Mouse (Mus musculus) embryo, embryonic 10 days (tissue): Measurements from ENCODE around the gene Abi1.
"Not testable (repeated sequence)": the region's sequence is repeated elsewhere in the genome, so short reads cannot be mapped to it uniquely, and the experiment has no call there.

ENCODE experiments used
- DNase-seq: peaks from one replicate; pipeline ENCODE4 v3.0.0-alpha.2; 2015; ENCODE audit warnings: low spot score

The Abi1 gene

DNA sequence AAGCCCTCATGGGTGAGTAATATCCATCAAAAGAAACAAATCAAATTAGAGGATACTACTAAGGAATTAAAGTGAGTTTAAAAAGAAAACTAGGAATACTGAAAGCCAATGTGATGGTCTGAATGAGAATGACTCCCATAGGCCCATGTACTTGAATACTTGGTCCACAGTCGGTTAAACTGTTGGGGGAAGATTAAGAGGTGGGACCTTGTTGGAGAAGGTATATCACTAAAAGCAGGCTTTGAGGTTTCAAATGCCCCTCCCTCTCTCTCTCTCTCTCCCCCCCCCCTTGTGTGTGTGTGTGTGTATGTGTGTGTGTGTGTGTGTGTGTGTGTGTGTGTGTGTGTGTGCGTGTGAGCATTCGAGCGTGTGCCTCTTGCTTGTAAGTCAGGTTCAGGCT, 9.4 kb downstream of the Abi1 start:
- DNase-seq = no peak

DNA sequence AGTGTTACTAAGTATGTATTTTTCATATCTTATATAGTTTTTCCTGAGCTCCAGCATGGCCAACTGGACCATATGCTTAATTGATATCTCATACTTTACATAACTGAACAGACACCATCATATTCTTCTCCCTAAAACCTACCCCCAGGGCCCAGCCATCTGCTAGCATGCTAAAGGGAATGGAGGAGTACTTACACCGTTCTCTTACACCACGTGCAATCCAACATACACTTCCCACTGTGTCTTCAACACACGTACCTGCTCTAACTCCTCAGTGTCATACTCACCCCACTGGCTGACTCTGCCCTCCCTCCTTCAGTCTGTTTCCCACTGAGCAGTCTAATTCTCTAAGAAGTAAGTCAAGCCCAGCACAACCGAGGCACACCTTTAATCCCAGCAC, 11.2 kb downstream of the Abi1 start:
- DNase-seq = no peak

DNA sequence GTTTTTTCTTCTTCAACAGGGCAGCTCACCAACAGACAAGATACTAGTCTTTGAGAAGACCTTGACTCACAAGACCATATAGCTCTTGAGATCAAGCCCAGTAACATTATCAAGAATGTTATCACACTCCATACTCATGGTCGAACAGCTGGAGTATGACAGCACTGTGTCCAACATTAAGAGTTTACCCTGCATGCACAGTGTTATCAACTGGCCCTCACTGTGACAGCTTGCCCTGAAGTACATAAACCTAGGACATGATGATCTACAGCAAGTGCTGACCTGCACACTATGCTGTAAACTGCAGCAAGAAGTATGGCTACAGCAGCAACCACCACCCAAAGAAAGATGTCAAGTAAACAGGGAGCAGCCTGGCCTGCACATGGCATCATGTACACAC, 13.7 kb downstream of the Abi1 start:
- DNase-seq = no peak

DNA sequence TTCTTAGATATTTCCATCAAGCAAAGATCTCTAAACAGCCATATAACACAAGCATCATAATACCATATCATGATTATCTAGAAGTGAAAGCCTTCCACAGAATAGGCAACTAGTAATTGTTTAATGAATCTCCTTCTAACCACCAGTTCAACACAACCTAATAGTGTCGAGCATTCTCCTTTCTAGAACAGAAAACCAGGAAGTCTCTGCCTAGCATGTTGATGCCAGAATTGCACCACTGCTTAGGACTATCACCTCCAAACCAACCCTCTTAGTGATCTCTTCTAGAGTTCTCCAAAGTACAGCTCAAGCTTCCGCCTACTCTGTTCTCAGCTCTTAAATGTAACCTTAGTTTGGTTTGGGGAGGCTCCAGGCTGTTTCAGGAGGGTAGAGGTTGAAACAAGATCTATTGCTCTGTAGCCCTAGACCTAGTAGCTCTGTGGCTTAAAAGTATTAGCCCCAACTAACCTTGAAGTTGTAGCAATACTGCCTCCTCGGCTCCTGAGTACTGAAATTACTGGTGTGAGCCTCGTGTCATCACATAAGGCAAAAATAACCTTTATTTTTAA, 16.2 kb downstream of the Abi1 start:
- DNase-seq = no peak

DNA sequence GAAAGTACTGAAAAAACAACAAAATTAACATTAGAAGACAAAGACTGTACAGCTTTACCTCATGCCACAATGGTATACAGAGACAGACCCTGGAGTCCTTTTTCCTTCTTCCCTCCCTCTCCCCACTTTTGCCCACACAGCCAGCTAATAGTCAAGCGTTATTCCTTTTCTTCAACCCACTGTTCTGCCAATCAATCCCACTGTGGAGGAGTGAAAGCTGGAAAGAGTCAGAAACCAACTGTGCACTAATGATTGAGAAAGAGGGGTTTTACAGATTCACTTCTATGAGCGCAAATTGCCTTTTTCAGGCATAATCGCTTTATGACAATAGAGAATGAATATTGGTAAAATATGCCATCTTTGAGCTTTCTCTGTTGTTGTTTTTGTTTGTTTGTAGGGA, 17.0 kb downstream of the Abi1 start:
- no peak for DNase-seq

DNA sequence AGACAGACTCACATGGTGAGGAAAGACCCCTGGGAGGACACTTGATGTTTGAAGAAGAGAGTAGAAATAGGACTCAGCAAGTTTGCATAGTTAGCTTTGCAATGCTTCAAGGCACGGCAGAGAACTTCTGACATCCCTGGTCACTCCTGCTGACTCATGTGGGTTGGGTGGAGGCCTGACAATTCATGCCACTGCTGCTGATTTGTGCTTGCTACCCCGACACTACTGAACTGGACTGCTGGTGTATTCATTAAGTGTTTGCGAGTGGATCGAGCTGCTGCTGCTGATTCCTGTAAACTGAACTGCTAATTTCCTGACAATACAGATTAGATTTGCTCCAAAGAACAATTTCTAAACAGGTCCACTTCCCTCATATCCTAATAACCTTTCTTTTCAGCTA, 18.3 kb downstream of the Abi1 start:
- DNase-seq = no peak

DNA sequence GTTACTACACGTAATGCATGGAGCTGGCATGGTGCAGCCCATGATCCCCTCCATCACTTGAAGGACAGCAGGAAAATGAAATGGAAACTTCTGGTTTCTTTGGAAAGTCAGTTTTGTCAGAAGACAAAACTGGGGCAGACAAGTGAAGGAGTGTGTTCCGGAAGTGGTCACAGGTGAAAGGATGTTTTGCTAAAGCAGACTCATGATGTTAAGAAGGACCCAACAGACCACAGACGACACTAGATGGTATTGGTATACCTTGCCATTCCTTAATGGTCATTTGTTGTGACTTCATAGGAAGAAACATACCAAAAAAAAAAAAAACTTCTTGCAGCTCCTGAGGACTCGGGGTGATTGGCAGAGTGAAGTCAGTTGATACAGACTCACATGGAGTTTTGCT, 18.7 kb downstream of the Abi1 start:
- no peak for DNase-seq

DNA sequence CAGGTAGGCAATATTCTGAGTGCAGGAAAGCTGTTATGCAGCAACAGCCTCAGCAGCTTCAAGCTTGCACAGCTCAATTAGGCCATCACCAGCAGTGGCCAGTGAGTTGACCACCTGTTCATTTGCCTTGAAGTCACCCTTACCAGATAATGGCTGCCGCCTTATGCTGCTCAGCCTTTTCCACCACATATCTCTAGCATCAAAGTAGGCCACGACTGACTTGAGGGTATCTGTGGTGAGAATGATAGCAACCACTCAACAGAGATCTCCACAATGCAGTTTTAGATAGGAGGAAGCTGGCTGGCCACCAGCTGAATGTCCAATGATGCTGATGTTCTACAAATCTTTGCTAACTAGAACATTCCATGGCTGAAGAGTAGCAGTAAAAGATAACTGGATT, 20.9 kb downstream of the Abi1 start:
- DNase-seq = no peak

DNA sequence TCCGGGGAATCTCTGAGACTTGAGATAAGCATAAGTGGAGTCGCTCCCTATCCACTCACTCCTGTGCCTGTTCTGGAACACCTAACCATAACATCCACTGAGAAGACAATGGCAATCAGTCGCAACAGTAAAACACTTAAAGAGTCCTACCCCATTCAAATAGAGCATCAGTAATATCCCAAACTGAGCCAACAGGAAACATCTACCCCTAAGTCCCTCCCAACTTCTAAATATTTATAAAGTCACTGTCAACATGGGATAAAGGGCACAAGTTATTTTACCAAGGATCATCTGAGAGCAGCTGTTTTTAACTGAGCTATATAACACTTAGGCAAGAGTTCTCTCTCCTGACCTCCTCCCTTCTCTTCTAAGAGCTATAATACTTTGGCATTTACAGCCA, 23.9 kb downstream of the Abi1 start:
- no peak for DNase-seq

DNA sequence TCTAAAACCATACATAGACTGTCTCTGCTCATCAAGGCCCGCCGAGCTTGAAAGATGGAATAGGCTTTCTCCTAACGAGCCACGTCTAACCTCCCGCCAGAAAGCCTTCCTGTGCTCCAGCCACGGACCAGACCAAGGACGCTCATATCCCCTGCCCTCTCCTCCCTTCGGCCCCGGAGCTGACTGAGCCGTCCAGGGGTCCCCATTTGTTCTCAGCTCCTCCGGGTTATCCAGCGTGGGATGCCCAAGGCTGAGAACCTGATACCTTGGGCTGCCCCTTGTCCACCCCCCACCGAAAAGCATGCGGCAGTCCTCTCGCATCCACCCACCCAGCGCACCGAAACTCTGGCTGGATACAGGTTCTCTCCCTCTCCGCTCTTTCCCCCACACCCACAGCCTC, 24.7 kb downstream of the Abi1 start:
- DNase-seq = no peak

DNA sequence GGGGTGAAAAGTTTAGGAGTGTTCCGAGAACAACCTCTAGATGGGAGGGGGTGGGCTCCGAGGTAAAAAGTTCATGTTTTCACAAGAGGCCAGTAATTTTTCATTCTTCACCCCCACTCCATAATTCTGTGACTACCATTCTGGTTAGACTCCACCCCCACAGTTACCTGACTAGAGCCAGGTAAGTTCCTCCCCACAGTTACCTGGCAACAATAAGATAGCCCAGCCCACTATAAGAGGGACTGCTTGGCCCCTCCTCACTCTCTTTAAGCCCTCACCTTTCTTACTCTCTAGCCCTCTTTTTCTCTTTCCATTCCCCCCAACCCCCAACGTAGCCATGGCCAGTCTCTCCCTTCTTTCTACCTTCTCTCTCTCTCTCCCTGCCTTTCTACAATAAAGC, 25.1 kb downstream of the Abi1 start:
- DNase-seq = not testable (repeated sequence)

DNA sequence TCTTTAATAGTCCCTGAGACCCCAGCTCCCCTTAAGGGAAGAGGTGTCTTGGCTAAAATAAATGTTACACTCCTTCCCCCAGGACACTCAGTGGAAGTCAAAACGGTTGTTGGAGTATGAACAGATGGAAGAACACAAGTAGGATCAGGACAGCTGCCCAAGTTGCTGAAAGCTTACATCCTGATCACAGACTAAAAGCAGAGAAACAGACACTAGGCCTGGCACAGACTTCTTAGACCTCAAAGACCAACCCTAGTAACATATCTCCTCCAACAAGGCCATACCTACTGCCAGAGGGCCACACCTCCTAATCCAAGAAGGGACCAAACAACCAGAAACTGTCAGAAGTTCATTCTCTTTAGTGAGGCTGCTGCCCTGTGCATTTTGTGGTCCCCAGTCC, 31.8 kb downstream of the Abi1 start:
- DNase-seq = no peak

DNA sequence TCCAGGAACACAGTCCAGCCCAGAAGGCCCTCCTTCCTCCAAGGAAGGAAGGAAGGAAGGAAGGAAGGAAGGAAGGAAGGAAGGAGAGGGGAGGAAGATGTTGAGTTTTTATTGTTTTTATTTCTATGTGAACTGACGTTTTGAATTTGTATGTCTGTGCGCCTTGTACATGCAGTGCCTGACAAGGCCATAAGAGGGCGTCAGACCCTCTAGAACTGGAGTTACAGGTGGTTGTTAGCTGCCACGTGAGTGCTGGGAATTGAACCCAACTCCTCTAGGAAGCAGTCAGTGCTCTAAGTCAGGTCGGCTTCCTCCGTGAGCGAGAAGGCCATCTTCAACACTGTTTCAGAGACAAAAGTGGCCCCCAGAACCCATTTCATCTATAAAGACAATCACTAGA, 32.5 kb downstream of the Abi1 start:
- DNase-seq = no peak

DNA sequence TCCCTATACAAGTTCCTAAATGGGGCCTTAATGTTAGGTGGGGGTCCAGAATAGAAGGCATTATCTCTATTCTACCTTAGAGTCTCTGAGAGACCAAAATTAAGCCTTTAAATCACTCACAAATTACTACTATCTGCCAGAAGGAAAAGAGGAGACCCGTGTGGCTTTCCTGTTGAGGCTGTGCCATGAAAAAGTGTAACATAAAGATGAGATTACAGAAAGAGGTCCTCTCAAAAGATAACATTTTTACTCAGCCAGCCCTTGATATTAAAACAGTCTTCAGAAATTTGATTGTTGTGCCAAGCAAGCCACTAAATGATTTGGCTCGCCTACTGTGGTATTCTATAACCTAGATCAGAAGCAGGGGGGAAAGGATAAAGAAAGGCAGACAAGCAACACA, 32.9 kb downstream of the Abi1 start:
- DNase-seq = no peak

DNA sequence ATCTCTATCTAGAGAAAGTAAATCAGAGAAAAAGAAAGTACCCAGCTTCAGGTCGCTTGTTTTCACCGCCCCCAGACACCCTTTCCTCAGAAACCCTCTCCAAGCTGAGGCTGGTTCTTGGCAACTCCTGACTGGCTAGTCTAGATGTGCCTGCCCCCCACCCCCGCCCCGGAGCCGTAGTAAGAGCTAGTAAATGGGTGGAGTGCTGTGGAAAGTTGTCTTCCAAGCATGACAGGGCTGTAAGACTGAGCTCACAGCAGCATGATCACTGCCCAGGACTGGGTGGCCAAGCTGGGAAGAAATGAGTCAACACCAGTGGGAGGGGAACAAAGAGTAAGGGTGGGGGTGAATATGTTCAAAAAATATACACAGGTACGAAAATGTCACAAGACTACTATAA, 33.8 kb downstream of the Abi1 start:
- DNase-seq = no peak

DNA sequence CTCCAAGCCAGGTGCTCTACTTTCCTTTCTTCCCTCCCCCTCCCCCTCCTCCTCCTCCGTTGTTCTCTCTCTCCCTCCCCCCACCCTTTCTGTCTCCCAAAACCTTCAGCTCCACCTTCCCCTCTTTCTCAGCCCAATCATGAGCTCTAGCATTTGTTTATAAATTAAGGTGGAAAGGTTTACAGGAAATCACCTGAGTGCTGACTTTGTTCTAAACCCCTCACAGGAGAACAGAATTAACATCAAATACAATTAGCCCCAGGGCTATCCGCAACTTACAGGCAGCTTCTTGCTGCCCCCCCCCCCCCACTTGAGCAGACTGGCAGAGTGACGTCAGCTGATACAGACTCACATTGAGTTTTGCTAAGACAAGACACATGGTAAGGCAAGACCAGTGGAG, 37.4 kb downstream of the Abi1 start:
- DNase-seq = no peak

DNA sequence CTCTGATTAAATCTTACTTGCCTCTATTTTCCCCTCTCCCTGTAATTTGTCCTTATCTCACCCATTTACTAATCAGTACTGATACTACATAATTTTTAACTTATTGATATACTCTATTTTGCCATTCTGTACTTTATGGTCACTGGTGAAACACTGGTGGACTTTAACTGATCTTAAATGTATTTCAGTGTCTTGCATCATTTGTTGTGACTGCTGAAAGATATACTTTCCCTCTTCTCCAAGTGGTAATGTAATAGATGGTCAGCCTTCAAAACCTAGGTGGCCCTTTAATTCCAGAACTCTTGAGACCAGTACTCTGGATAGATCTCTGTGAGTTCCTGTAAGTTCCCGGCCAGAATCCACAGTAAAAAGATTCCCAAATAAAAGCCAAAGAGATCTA, 40.4 kb downstream of the Abi1 start:
- DNase-seq = no peak

DNA sequence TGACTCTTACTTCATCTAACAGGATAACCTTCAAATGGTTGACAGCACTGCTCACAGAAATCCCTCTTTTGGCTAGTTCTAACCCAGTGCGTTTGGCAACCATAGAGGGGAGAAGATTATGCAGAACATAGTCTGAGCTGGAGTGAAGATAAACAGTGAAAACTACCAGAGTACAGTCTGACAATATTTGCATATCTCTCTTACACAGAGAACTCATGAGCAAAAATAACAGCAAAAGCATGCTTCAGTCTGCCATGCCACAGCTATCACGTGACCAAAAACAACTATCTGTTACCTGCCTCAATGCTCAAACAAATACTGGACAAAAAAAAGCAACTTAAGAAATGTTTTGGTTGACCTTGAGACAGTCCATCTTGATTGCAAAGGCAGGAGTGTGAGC, 41.2 kb downstream of the Abi1 start:
- DNase-seq = no peak

DNA sequence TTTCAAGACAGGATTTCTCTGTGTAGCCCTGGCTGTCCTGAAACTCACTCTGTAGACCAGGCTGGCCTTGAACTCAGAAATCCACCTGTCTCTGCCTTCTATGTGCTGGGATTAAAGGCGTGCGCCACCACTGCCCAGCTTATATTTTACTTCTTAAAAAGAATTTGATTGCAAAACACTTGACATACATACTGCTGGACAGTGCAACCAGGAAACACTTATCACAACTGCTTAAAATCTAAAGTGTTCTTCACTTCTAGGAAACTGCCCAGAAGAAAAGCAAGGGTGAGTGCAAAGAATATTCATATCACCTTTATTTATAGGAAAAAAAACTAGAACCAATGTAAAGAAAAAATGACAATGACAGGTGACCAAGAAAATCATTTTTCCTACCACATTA, 42.0 kb downstream of the Abi1 start:
- no peak for DNase-seq

DNA sequence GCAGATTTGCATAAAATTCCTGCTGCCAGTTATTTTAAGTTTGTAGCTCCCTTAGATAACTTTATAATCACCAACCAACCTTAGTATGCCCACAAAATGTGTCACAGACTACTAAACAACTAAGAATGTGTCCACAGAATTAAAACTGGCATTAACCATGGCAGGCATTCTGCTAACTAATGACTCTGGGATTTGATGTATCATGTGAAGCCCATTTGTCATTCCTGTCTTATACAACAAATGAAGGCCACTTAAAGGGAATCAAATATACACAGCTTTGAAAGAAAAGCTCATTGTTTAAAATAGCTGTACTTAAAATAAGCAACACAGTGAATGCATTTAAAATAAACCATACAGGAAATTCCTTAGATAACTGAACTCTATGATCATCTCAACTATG, 44.0 kb downstream of the Abi1 start:
- no peak for DNase-seq

DNA sequence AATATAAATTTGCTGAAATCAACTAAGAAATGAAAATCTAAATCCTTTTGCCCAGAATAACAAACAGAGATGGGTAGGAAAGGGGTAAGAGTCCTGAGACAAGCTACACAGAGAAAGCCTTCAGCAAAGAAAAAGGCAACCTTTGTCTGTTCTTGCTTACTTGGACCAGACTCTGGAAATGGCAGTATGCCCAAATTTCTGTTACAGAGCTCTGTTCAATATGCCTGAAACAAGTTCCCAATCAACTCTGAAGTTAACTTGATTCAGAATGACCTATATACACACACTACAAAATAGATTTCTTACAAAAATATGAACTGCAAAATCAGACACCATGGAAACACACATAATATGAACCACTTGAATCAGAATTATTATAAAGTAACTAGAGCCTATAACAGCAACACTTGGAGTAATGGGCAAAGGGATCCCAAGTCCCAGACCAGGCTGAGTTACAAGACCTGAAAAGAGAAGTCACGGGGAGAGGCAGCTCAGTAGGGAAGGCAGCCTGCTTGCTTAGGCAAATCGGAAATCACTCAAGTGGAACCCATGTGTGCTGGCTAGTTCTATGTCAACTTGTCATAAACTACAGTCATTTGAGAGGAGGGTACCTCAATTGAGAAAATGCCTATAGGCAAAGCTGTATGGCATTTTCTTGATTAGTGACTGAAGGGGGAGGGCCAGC, 53.9 kb downstream of the Abi1 start:
- no peak for DNase-seq

DNA sequence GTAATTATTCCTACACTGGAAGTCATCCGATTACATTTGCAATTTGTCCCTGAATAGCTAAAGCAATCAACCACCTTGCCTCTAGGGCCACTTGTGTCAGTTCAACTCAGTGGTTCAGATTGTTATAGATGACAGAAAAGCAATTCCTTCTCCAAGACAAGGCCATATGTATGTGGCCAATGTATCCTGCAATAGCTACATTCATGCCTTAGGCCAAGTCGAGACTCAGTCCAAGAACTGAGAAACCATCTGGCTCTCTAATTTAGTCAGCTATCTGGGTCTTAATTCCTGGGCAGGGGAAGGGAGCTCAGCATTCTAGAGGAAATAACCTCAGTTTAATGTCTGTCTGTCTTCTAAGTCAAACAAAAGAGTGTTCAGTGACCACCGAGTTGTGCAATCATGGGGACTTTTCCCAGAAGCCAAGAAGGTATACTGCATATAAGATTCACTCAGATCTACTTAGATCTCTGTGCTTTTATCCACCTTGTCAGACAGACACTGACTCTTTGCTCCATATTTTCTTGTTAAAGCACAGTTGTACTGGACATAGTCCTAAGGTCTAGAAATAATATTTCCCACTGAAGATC, 62.6 kb downstream of the Abi1 start:
- no peak for DNase-seq

DNA sequence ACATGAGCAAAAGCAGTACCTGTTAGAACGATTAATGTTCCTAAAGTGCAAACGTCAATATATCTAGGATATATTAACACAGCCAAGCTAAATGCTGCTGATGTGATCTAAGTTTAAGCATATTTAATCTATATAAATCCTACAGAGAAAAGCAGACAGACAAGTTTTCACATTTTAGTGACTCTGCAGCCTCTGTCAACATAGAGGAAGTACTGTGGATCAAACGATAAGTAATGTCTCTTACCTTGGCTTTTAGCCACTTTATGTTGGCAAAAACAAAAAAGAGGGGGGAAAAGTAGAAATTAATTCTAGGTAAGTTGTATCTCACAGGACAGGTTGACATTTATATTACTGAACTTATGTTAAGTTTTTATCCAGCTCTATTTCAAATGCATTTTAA, 77.1 kb downstream of the Abi1 start:
- no peak for DNase-seq

DNA sequence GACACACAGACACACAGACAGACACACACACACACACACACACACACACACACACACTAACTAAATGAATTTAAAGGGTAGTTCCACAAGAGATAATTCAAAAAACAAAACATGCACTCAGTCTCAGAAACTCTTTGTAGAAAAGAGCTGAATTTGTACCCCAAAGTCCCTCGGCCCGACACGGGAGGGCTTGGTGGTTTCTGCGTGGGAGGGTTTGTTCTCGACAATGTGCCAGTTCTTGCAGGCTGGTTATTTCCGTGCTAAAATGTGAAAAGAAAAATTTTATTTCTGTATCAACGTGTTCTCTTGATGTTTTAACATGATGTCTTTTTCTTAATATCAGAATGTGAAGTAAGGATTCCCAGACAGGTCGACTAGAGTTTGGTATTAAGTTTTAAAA, 77.8 kb downstream of the Abi1 start:
- no peak for DNase-seq
